Mouse (Mus musculus) CD4-positive, CD25-positive, alpha-beta regulatory T cell, adult 2 months (primary cell): ENCODE measurements around the gene Pck1.

Source experiments
- DNase-seq: peaks from one replicate; pipeline ENCODE4 v3.0.0-alpha.2; 2012; ENCODE audit warnings: low read depth, low spot score

Gene Pck1

DNA sequence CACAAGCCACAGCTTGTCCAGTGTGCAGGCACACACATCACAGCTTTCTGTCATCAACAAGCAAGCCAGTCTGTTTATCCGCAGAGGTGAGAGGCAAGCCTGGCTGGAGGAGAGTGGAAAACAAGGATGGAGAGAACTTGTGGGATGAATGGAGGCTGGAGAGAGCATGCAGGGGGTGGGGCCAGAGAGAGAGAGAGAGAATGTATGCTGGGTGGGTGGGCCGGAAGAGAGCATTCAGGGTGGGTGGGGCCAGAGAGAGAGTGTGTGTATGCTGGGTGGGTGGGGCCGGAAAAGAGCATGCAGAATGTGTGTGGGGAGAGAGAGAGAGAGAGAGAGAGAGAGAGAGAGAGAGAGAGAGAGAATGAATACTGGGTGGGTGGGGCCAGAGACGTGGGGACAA lies 51.8 kb downstream of the Pck1 start:
- peak; percentile 49 for DNase-seq

DNA sequence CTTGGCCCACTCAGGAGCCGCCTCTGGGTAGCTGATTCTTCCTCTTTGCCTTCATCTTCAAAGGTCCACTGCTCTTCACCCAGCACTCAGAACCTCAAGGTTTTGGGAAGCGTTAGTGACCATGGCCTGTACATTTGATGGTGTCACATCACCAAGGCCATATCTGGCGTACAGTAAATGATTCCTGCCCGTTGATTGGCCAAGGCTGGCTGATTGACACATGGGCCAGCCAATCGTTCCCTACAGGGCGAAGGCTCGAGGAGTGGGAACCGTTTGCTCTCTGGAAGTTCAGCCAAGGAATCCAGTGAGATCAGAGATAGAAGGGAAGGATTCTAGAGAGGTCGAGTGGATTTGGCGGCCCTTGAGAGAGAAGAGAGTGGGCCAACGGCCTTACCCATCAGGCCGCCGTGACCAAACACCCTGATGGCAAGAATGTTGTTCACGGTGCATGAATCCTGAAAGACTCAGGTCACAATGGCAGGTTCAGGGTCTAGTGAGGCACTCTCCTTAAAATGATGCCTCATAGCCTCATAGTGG lies 52.8 kb downstream of the Pck1 start:
- no peak for DNase-seq

DNA sequence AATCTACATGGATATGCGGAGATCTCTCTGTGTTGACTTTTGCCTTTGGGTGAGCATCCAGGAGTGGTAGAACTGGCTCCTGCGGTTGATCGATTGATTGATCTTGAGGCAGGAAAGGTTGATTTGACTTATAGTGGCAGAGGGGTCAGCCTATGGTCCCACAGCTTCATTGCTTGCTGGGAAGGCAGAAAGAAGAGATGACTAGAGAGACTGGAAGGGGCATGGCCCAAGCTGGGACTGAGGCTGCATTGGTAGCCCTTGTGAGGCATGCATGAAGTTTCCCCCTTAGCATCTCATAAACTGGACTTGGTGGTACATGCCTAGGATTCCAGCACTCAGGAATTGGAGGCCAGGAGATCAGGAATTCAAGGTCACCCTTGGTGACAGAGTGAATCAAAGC lies 54.2 kb downstream of the Pck1 start:
- no peak for DNase-seq
